Mouse (Mus musculus): ENCODE measurements around the gene Tub. TPM values are rescaled to one million over a fixed set of nuclear protein-coding genes. Genes with fewer than 3 reads are reported as not detected.

The Tub gene
- polyA plus RNA-seq, 1 experiment from 2014 or later = 0.94 TPM

DNA sequence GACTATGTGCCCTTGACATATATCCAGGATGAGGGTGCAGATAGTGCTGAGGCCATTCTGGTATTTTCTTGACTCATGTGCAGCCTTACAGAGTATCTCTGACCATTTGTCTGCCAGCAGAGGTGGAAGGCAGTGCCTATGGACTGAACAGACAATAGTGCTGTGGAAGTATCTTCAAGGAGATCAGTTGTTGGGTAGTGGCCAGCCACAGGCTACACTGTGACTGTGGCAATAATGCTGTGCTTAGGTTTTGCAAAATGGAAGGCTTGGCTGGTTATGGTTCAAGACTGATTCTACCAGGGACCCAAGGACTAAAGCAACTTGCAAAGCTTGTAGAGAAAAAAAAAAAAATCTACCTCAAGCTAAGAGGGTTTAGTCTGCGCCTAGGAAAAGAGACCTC is 62.4 kb downstream of the Tub start:
- peaks cover 59% of the 10 kb centered on the region for H3K27me3 ChIP-seq
- H3K4me3 ChIP-seq = no peak overlapping the region
- H3K4me1 ChIP-seq (replicated peaks) = peaks cover 3% of the 10 kb centered on the region
- H3K36me3 ChIP-seq = no peaks in the 10 kb centered on the region
- no peak overlapping the region for H3K27ac ChIP-seq
- no peak overlapping the region for H3K9ac ChIP-seq
- H3K4me2 ChIP-seq = no peak overlapping the region
- no peak for ATAC-seq (replicated peaks; ENCODE audit: insufficient number of reproducible peaks, insufficient read depth, low FRiP score, low read depth)
- no peaks in the 10 kb centered on the region for H3K9me3 ChIP-seq (replicated peaks)
- 83% methylated on average over 1 of the region's 1 CpGs for WGBS

GRCm38 (mm10) chr7:109012998-109013625 is 63.0 kb downstream of the Tub start:
- Histone ChIP-seq H3K27me3 (peaks cover 54% of the 10 kb centered on the region), H3K27ac (no peak overlapping the region), H3K4me2 (no peak overlapping the region), H3K36me3 (no peaks in the 10 kb centered on the region), H3K9ac (no peak overlapping the region), H3K4me1 (replicated peaks) (peaks cover 3% of the 10 kb centered on the region), H3K9me3 (replicated peaks) (no peaks in the 10 kb centered on the region), H3K4me3 (no peak overlapping the region)
- ATAC-seq (replicated peaks; ENCODE audit: insufficient number of reproducible peaks, insufficient read depth, low FRiP score, low read depth) = no peak
- WGBS = 32% methylated on average over 4 of the region's 4 CpGs

- ATAC-seq (replicated peaks; ENCODE audit: insufficient number of reproducible peaks, insufficient read depth, low FRiP score, low read depth) = no peak
- no peaks in the 10 kb centered on the region for H3K36me3 ChIP-seq
- H3K4me1 ChIP-seq (replicated peaks) = peaks cover 3% of the 10 kb centered on the region
- no peaks in the 10 kb centered on the region for H3K9me3 ChIP-seq (replicated peaks)
- no peak overlapping the region for H3K4me2 ChIP-seq
- no peak overlapping the region for H3K27ac ChIP-seq
- 54% methylated on average over 7 of the region's 7 CpGs for WGBS
- no peak overlapping the region for H3K4me3 ChIP-seq
- H3K27me3 ChIP-seq = peaks cover 39% of the 10 kb centered on the region
- H3K9ac ChIP-seq = no peak overlapping the region
Observed at GRCm38 (mm10) chr7:109014851-109015250, 64.7 kb downstream of the Tub start.

- no peak overlapping the region for H3K4me3 ChIP-seq
- WGBS = 54% methylated on average over 5 of the region's 5 CpGs
- H3K27me3 ChIP-seq = peaks cover 26% of the 10 kb centered on the region
Observed at GRCm38 (mm10) chr7:109016378-109016923, 66.3 kb downstream of the Tub start.

DNA sequence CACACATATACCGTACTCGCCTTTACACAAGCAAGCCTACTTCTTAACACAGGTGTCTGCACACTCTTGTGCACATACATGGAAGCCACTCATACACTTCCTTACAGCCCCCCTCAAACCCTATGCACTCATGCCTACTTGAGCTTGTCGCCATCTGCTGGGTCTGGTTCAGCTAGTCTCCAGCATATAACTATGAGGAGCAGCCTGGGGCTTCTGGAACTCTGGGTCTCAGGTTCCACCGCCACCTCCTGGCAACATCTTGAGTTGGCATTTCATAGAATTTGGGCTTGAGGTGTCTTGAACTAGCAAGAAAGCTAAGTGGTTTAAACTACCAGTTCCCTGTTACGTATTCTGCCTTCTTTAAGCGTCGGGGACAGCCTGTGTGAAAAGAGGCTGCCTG is 69.1 kb downstream of the Tub start:
- Histone ChIP-seq H3K4me3 (no peak overlapping the region), H3K36me3 (no peaks in the 10 kb centered on the region), H3K9ac (no peak overlapping the region), H3K4me1 (replicated peaks) (no peaks in the 10 kb centered on the region), H3K4me2 (no peak overlapping the region), H3K9me3 (replicated peaks) (no peaks in the 10 kb centered on the region), H3K27ac (no peak overlapping the region), H3K27me3 (peaks cover 6% of the 10 kb centered on the region)
- 78% methylated on average over 7 of the region's 7 CpGs for WGBS
- ATAC-seq (replicated peaks; ENCODE audit: insufficient number of reproducible peaks, insufficient read depth, low FRiP score, low read depth) = no peak

More at GRCm38 (mm10) chr7:109016378-109016923, 66.3 kb downstream of the Tub start:
- ATAC-seq (replicated peaks; ENCODE audit: insufficient number of reproducible peaks, insufficient read depth, low FRiP score, low read depth) = no peak; the same call in 1 of the 2 replicates
- Histone ChIP-seq H3K9me3 (replicated peaks) (no peaks in the 10 kb centered on the region), H3K4me2 (no peak overlapping the region), H3K9ac (no peak overlapping the region), H3K4me1 (replicated peaks) (no peaks in the 10 kb centered on the region), H3K27ac (no peak overlapping the region), H3K36me3 (no peaks in the 10 kb centered on the region)

GRCm38 (mm10) chr7:109021428-109021827 is 71.3 kb downstream of the Tub start:
- peaks cover 3% of the 10 kb centered on the region for H3K27me3 ChIP-seq
- no peak overlapping the region for H3K27ac ChIP-seq
- no peak overlapping the region for H3K4me3 ChIP-seq
- H3K4me1 ChIP-seq (replicated peaks) = no peaks in the 10 kb centered on the region
- no peak for ATAC-seq (replicated peaks; ENCODE audit: insufficient number of reproducible peaks, insufficient read depth, low FRiP score, low read depth)
- H3K9ac ChIP-seq = no peak overlapping the region
- H3K36me3 ChIP-seq = no peaks in the 10 kb centered on the region
- no peaks in the 10 kb centered on the region for H3K9me3 ChIP-seq (replicated peaks)
- no peak overlapping the region for H3K4me2 ChIP-seq
- 14% methylated on average over 3 of the region's 3 CpGs for WGBS

DNA sequence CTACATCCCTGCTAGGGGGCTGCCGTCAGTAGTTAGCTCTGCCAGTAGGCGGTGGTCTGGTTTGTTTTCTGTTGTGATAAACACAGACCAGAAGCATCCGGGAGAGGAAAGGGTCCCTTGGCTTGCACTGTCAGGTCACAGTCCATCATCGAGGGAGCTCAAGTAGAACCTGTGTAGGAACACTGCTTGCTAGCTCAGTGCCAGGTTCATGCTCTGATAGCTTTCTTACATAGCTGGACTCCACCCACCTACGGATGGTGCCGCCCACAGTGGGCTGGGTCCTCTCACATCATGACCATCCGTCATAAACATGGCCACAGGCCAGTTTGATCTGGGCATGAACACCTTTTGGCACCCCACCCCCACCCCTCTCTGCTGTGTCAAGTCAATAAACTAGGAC is 75.6 kb downstream of the Tub start:
- Histone ChIP-seq H3K27me3 (peaks cover 1% of the 10 kb centered on the region), H3K4me2 (no peak overlapping the region), H3K27ac (no peak overlapping the region), H3K9ac (no peak overlapping the region), H3K36me3 (no peaks in the 10 kb centered on the region), H3K4me3 (no peak overlapping the region), H3K9me3 (replicated peaks) (no peaks in the 10 kb centered on the region), H3K4me1 (replicated peaks) (no peaks in the 10 kb centered on the region)
- 73% methylated on average over 7 of the region's 7 CpGs for WGBS
- no peak for ATAC-seq (replicated peaks; ENCODE audit: insufficient number of reproducible peaks, insufficient read depth, low FRiP score, low read depth)

DNA sequence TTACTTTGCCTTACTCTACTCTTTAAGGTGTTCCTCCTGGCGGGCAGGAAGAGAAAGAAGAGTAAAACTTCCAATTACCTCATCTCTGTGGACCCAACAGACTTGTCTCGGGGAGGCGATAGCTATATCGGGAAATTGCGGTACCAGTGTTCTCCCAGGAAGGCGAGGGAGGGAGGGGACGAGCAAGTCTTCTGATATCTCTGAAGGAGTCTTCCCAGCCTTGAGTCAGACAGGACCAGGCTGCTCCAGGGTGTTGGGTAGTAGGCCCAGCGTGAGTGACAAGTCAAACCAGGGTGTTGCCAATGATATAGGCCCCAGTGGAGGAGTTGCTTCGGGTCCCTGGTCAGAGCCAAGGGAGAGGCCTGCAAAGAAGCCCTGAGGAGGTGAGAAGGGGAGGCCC is 76.8 kb downstream of the Tub start:
- Histone ChIP-seq H3K27ac (no peak overlapping the region), H3K4me2 (no peak overlapping the region), H3K9ac (no peak overlapping the region), H3K36me3 (no peaks in the 10 kb centered on the region), H3K27me3 (no peaks in the 10 kb centered on the region; the same call in 1 of the 2 replicates), H3K9me3 (replicated peaks) (no peaks in the 10 kb centered on the region), H3K4me1 (replicated peaks) (no peaks in the 10 kb centered on the region), H3K4me3 (no peak overlapping the region)
- no peak for ATAC-seq (replicated peaks; ENCODE audit: insufficient number of reproducible peaks, insufficient read depth, low FRiP score, low read depth)
- WGBS = 80% methylated on average over 9 of the region's 9 CpGs

DNA sequence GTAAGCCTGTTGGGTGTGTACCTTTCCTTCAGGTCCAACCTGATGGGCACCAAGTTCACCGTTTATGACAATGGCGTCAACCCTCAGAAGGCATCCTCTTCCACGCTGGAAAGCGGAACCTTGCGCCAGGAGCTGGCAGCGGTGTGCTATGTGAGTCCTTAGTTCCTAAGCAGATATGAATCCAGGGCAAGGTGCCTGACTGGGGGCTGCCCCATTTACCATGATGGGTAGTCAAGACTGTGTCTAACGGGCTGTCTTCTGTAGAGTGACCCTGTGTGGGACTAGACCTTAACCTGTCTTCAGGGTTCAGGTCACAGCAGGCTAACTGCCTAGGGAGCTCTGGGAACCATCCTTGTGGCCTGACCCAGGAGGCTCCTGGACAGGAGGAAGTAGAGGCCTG is 77.6 kb downstream of the Tub start:
- Histone ChIP-seq H3K27ac (no peak overlapping the region), H3K4me1 (replicated peaks) (no peaks in the 10 kb centered on the region), H3K4me3 (no peak overlapping the region), H3K27me3 (no peaks in the 10 kb centered on the region; the same call in 1 of the 2 replicates), H3K9ac (no peak overlapping the region), H3K36me3 (no peaks in the 10 kb centered on the region), H3K9me3 (replicated peaks) (no peaks in the 10 kb centered on the region), H3K4me2 (no peak overlapping the region)
- ATAC-seq (replicated peaks; ENCODE audit: insufficient number of reproducible peaks, insufficient read depth, low FRiP score, low read depth) = no peak
- 92% methylated on average over 7 of the region's 7 CpGs for WGBS

- H3K36me3 ChIP-seq = no peaks in the 10 kb centered on the region
- no peaks in the 10 kb centered on the region for H3K27me3 ChIP-seq
- no peak overlapping the region for H3K4me3 ChIP-seq
- H3K4me1 ChIP-seq (replicated peaks) = no peaks in the 10 kb centered on the region
- no peak for ATAC-seq (replicated peaks; ENCODE audit: insufficient number of reproducible peaks, insufficient read depth, low FRiP score, low read depth)
- H3K27ac ChIP-seq = no peak overlapping the region
- H3K4me2 ChIP-seq = no peak overlapping the region
- 26% methylated on average over 6 of the region's 6 CpGs for WGBS
- no peaks in the 10 kb centered on the region for H3K9me3 ChIP-seq (replicated peaks)
- H3K9ac ChIP-seq = no peak overlapping the region
Observed at GRCm38 (mm10) chr7:109028204-109028603, 78.1 kb downstream of the Tub start.

DNA sequence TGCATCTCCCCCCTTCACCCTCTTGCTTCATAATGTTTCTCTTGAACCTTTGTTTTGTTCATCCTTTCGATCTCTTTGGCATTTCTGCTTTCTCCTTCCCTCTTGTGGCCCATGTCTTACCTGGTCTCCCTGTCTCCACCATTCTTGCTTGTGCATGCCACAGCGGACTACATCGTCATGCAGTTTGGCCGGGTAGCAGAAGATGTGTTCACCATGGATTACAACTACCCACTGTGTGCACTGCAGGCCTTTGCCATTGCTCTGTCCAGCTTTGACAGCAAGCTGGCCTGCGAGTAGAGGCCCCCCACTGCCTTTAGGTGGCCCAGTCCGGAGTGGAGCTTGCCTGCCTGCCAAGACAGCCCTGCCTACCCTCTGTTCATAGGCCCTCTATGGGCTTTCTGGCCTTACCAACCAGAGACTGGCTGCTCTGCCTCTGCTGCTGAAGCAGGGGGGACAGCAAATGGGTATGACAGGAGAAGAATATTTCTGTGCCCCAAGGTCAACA is 79.9 kb downstream of the Tub start:
- no peaks in the 10 kb centered on the region for H3K9me3 ChIP-seq (replicated peaks)
- ATAC-seq (replicated peaks; ENCODE audit: insufficient number of reproducible peaks, insufficient read depth, low FRiP score, low read depth) = no peak

DNA sequence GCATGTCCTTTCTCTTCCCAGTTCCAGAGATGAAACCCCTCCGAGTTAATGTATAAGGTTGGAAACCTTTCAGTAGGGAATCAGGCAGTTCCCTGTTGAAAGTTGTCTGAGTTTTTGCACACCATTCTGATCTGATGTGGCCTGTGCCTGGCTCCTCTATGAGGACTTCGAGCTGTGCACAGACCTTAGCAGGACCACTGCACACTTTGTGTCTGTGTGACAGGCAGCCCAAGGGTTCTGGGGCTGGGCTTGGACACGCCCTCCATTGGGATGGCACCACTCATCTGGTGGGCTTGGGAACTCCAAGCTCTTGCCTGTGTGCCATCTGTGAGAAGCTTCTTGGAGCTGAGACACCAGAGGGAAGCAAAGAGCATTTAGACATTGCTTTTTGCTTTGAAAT is 81.2 kb downstream of the Tub start:
- WGBS = 68% methylated on average over 3 of the region's 3 CpGs
- H3K27me3 ChIP-seq = no peaks in the 10 kb centered on the region
- H3K9ac ChIP-seq = no peak overlapping the region
- H3K4me3 ChIP-seq = no peak overlapping the region
- H3K4me2 ChIP-seq = no peak overlapping the region
- H3K9me3 ChIP-seq (replicated peaks) = no peaks in the 10 kb centered on the region
- H3K4me1 ChIP-seq (replicated peaks) = no peaks in the 10 kb centered on the region
- H3K36me3 ChIP-seq = no peaks in the 10 kb centered on the region
- no peak for ATAC-seq (replicated peaks; ENCODE audit: insufficient number of reproducible peaks, insufficient read depth, low FRiP score, low read depth)
- no peak overlapping the region for H3K27ac ChIP-seq

More for the DNA sequence above, 79.9 kb downstream of the Tub start:
- Histone ChIP-seq H3K27me3 (no peaks in the 10 kb centered on the region), H3K4me2 (no peak overlapping the region), H3K4me3 (no peak overlapping the region), H3K27ac (no peak overlapping the region), H3K36me3 (no peaks in the 10 kb centered on the region), H3K9ac (no peak overlapping the region), H3K4me1 (replicated peaks) (no peaks in the 10 kb centered on the region)
- WGBS = 80% methylated on average over 6 of the region's 6 CpGs
